Mouse (Mus musculus) heart, adult 11 months (tissue): ENCODE results near the gene Grwd1.
A peak's percentile ranks its signal among the peaks of the same experiment; 100 is the strongest.
"Not testable (repeated sequence)": the region's sequence is repeated elsewhere in the genome, so short reads cannot be mapped to it uniquely, and the experiment has no call there.

Source experiments
- DNase-seq: peaks from one replicate; pipeline ENCODE4 v3.0.0; 2022

Gene Grwd1

GRCm38 (mm10) chr7:45830427-45831127, at the start of gene Grwd1:
Gene Grwd1 (minus strand): TSS chr7:45830944.
- peak; percentile 99 for DNase-seq

- DNase-seq = no peak
These were observed 49.8 kb upstream of the Grwd1 start for GRCm38 (mm10) chr7:45880531-45880930.

- not testable (repeated sequence) for DNase-seq
These were observed 47.5 kb upstream of the Grwd1 start, which contains the start of gene Grin2d for GRCm38 (mm10) chr7:45878278-45878677. Gene Grin2d (minus strand): TSS chr7:45878378.

GRCm38 (mm10) chr7:45876895-45877294, 46.2 kb upstream of the Grwd1 start:
- no peak for DNase-seq

- peak; percentile 97 for DNase-seq
These were observed 42.6 kb upstream of the Grwd1 start for GRCm38 (mm10) chr7:45873061-45873947.

- peak; percentile 99 for DNase-seq
These were observed 41.9 kb upstream of the Grwd1 start, which contains the start of gene Kdelr1 for GRCm38 (mm10) chr7:45872624-45873023. Gene Kdelr1 (plus strand): TSS chr7:45872772.

GRCm38 (mm10) chr7:45870282-45871058, 39.7 kb upstream of the Grwd1 start:
- DNase-seq = peak; percentile 91

- DNase-seq = peak; percentile 94
These were observed 39.0 kb upstream of the Grwd1 start for GRCm38 (mm10) chr7:45869787-45870186.

GRCm38 (mm10) chr7:45869107-45869670, 38.4 kb upstream of the Grwd1 start:
- no peak for DNase-seq

GRCm38 (mm10) chr7:45867871-45868270, 37.1 kb upstream of the Grwd1 start:
- DNase-seq = no peak

GRCm38 (mm10) chr7:45865925-45866910, 35.5 kb upstream of the Grwd1 start:
- peak; percentile 100 for DNase-seq

- DNase-seq = peak; percentile 83
These were observed 33.7 kb upstream of the Grwd1 start for GRCm38 (mm10) chr7:45864435-45864834.

- no peak for DNase-seq
These were observed 32.1 kb upstream of the Grwd1 start for GRCm38 (mm10) chr7:45862804-45863203.

GRCm38 (mm10) chr7:45859008-45859407, 28.3 kb upstream of the Grwd1 start:
- DNase-seq = no peak

GRCm38 (mm10) chr7:45856950-45857901, 26.5 kb upstream of the Grwd1 start:
- DNase-seq = peak; percentile 93

GRCm38 (mm10) chr7:45853089-45853488, 22.3 kb upstream of the Grwd1 start:
- DNase-seq = peak; percentile 81

GRCm38 (mm10) chr7:45850661-45851060, 19.9 kb upstream of the Grwd1 start:
- peak; percentile 82 for DNase-seq

GRCm38 (mm10) chr7:45848447-45849027, 17.8 kb upstream of the Grwd1 start:
- no peak for DNase-seq

- DNase-seq = peak; percentile 66
These were observed 12.4 kb upstream of the Grwd1 start for GRCm38 (mm10) chr7:45842950-45843744.
